Mouse (Mus musculus) lung, postnatal 14 days (tissue): Measurements from ENCODE around the gene Lrch3.
"Not testable (repeated sequence)": the region's sequence is repeated elsewhere in the genome, so short reads cannot be mapped to it uniquely, and the experiment has no call there.

Experiments
- DNase-seq: peaks from one replicate; pipeline ENCODE4 v3.0.0; 2021

Lrch3 gene

GRCm38 (mm10) chr16:32915292-32916068, 1.6 kb downstream of the Lrch3 start:
- no peak for DNase-seq

GRCm38 (mm10) chr16:32926629-32927028, 12.7 kb downstream of the Lrch3 start:
- not testable (repeated sequence) for DNase-seq

- no peak for DNase-seq
Measured at GRCm38 (mm10) chr16:32927044-32927443, 13.1 kb downstream of the Lrch3 start.

- no peak for DNase-seq
Measured at GRCm38 (mm10) chr16:32929918-32930317, 16.0 kb downstream of the Lrch3 start.

- peak; percentile 19 for DNase-seq
Measured at GRCm38 (mm10) chr16:32934470-32934869, 20.6 kb downstream of the Lrch3 start.

GRCm38 (mm10) chr16:32935088-32935487, 21.2 kb downstream of the Lrch3 start:
- DNase-seq: no peak

- DNase-seq: no peak
Measured at GRCm38 (mm10) chr16:32937358-32937757, 23.5 kb downstream of the Lrch3 start.

GRCm38 (mm10) chr16:32939301-32939700, 25.4 kb downstream of the Lrch3 start:
- DNase-seq: peak; percentile 17

GRCm38 (mm10) chr16:32939716-32940115, 25.8 kb downstream of the Lrch3 start:
- not testable (repeated sequence) for DNase-seq

- not testable (repeated sequence) for DNase-seq
Measured at GRCm38 (mm10) chr16:32941226-32941625, 27.3 kb downstream of the Lrch3 start.

GRCm38 (mm10) chr16:32942694-32943093, 28.8 kb downstream of the Lrch3 start:
- DNase-seq: no peak

GRCm38 (mm10) chr16:32945379-32945778, 31.5 kb downstream of the Lrch3 start:
- no peak for DNase-seq

GRCm38 (mm10) chr16:32948016-32948415, 34.1 kb downstream of the Lrch3 start:
- no peak for DNase-seq

- DNase-seq: no peak
Measured at GRCm38 (mm10) chr16:32948656-32949055, 34.8 kb downstream of the Lrch3 start.

GRCm38 (mm10) chr16:32949281-32949680, 35.4 kb downstream of the Lrch3 start:
- no peak for DNase-seq

GRCm38 (mm10) chr16:32951074-32951473, 37.2 kb downstream of the Lrch3 start:
- DNase-seq: no peak

- DNase-seq: no peak
Measured at GRCm38 (mm10) chr16:32953806-32954205, 39.9 kb downstream of the Lrch3 start.

GRCm38 (mm10) chr16:32954304-32954703, 40.4 kb downstream of the Lrch3 start:
- no peak for DNase-seq

- no peak for DNase-seq
Measured at GRCm38 (mm10) chr16:32956889-32957288, 43.0 kb downstream of the Lrch3 start.

GRCm38 (mm10) chr16:32972535-32972934, 58.6 kb downstream of the Lrch3 start:
- no peak for DNase-seq

GRCm38 (mm10) chr16:32973047-32973446, 59.1 kb downstream of the Lrch3 start:
- DNase-seq: no peak

- DNase-seq: no peak
Measured at GRCm38 (mm10) chr16:32980227-32980626, 66.3 kb downstream of the Lrch3 start.

- DNase-seq: no peak
Measured at GRCm38 (mm10) chr16:32981405-32981804, 67.5 kb downstream of the Lrch3 start.

- DNase-seq: peak; percentile 9
Measured at GRCm38 (mm10) chr16:32984631-32985030, 70.7 kb downstream of the Lrch3 start.

- DNase-seq: no peak
Measured at GRCm38 (mm10) chr16:32992158-32992557, 78.3 kb downstream of the Lrch3 start.
